Mouse (Mus musculus) stomach, embryonic 15.5 days (tissue): ENCODE data around the gene Lsm12. TPM values are rescaled to one million over a fixed set of nuclear protein-coding genes. Genes with fewer than 3 reads are reported as not detected.
A peak's percentile ranks its signal among the peaks of the same experiment; 100 is the strongest.

Experiments
- ATAC-seq: fragments of 200-750 bp; cut with Nextera tagmentation; 2 replicates; pipeline ENCODE4 v1.8.0; 2017; ENCODE audit warnings: low read depth, moderate number of reproducible peaks, moderate TSS enrichment; ENCODE audit not compliant: insufficient read depth, low FRiP score
- H3K27ac ChIP-seq: fragments of 300-500 bp; sonication (generic); 2 replicates; pipeline ENCODE4 v1.5.1; 2015; ENCODE audit warnings: mild to moderate bottlenecking, inconsistent platforms
- H3K27me3 ChIP-seq: fragments of 300-500 bp; sonication (generic); replicated peaks from 2 replicates; pipeline ENCODE4 v1.6.1; 2015; ENCODE audit warnings: inconsistent platforms
- H3K36me3 ChIP-seq: fragments of 300-500 bp; sonication (generic); 2 replicates; pipeline ENCODE4 v1.6.1; 2015; ENCODE audit warnings: inconsistent platforms
- H3K4me1 ChIP-seq: fragments of 300-500 bp; sonication (generic); 2 replicates; pipeline ENCODE4 v1.6.1; 2015; ENCODE audit warnings: inconsistent platforms
- H3K4me2 ChIP-seq: fragments of 300-500 bp; sonication (generic); 2 replicates; pipeline ENCODE4 v1.6.1; 2015; ENCODE audit warnings: mild to moderate bottlenecking, inconsistent platforms
- H3K4me3 ChIP-seq: fragments of 300-500 bp; sonication (generic); replicated peaks from 2 replicates; pipeline ENCODE4 v1.5.1; 2015; ENCODE audit warnings: inconsistent platforms
- H3K9ac ChIP-seq: fragments of 300-500 bp; sonication (generic); 2 replicates; pipeline ENCODE4 v1.6.1; 2015; ENCODE audit warnings: inconsistent platforms
- H3K9me3 ChIP-seq: fragments of 300-500 bp; sonication (generic); 2 replicates; pipeline ENCODE4 v1.6.1; 2016; ENCODE audit warnings: inconsistent platforms
- WGBS: fragments of 180-500 bp; shearing (Covaris S2); methylation state at CpG from one replicate; pipeline ENCODE4 v1.1.7; 2015; 5-methylcytosine and 5-hydroxymethylcytosine counted together
- polyA plus RNA-seq: library from polyadenylated mRNA; unstranded; fragments of >200 nt; fragmentation: Nextera tagmentation; extraction: Ambion mirVana; gene quantifications from 2 replicates; pipeline ENCODE4 v1.2.1, GENCODE M21; 2015

The Lsm12 gene
- 110 and 112 TPM in 2 replicates for polyA plus RNA-seq

DNA sequence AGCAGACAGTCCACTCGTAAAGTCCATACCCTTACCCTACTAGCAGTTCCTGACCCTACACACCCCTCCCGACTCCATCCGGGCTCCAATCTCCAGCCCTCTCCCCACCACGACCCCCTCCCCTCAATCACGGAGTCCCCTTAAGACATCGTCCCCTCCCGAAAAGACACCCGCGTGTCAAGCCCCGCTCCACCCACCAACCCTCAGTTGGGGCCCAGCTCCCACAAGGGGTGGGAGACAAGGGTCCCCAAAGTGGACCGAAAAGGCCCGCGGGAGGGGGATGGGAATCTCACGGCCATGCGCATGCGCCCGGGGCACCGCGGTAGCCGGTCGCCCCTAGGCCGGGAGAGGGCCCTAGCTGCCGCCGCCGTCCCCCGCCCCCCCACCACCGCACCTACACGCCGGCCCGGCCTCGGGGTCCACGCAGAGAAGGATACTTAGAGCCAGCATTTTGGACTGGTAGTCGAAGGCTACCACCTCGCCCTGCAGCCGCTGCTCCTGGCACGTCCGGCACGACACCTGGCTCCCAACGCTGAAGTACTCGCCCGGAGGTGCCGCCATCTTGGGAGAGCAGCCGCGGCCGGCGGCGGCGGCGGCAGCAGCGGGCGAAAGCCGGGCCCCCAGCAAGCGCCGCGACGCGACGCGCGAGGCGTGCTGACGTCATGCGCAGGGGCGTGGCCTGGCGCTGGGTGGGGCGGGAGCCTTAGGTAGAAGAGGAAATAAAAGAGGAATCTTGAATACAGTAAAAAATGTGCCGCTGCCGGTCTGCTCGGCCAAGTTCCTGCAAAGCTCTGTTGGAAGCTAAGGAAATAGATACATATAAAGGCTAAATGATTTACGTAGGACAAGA is at the start of gene Lsm12:
Gene Lsm12, minus strand, starts transcription at position 651 of the 850 bp plus-strand sequence.
- ATAC-seq = peak; percentile 76
- WGBS = under 1% methylated on average over 69 of the region's 70 CpGs

DNA sequence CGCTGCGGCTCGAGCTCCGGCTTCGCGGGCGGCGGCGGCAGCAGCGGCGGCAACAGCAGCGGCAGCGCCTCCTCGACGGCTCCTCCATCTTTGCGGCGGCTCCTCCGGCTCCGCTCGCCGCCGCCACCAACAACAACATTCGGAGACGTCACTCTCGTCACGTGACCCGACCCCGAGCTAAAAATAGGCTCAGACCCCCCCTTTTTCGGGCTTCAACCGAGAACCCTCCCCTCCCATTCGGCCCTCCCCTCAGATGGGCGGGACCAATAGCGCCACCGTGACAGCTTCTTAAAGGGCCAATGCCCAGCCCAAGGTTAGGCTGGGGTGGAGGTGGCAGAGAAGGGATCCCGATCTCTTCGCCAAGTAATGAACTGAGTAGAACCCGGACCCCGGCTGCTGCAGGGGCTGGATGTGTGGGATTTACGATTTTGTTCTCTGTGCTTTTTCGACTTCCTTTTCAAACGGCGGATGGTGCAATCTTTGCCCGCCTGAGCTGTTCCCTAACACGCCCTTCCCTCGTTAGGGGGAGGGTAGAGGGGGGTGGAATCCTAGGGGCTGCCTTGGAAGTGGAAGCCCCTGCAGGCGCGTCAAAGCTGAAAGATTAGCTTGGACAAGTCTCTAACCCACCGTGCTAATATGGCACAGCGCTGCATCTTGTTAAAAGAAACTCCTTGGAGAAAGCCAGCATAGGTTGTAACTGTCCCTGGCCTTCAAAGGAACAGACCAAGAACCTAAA is 45.1 kb upstream of the Lsm12 start, which contains the start of gene Hdac5:
Gene Hdac5, minus strand, starts transcription at position 161 of the 736 bp plus-strand sequence.
- 0% methylated on average over 49 of the region's 49 CpGs for WGBS
- H3K27me3 ChIP-seq = no peaks in the 10 kb centered on the region
- H3K9ac ChIP-seq = peak within 1 kb of the TSS; percentile 74
- peak within 1 kb of the TSS; percentile 75 for H3K4me3 ChIP-seq
- no peaks in the 10 kb centered on the region for H3K36me3 ChIP-seq
- peaks cover 42% of the 10 kb centered on the region for H3K4me1 ChIP-seq
- peak; percentile 86 for ATAC-seq
- H3K9me3 ChIP-seq = no peaks in the 10 kb centered on the region
- H3K4me2 ChIP-seq = peak within 1 kb of the TSS; percentile 87
- peak within 1 kb of the TSS; percentile 87 for H3K27ac ChIP-seq

More for the DNA sequence above, at the start of gene Lsm12:
- no peaks in the 10 kb centered on the region for H3K9me3 ChIP-seq
- H3K9ac ChIP-seq = peak within 1 kb of the TSS; percentile 94
- peak within 1 kb of the TSS; percentile 92 for H3K4me3 ChIP-seq
- 0 out of 2 replicates have a peak, but pooled peaks cover 4% of the 10 kb centered on the region for H3K36me3 ChIP-seq
- H3K4me2 ChIP-seq = peak within 1 kb of the TSS; percentile 65
- H3K27ac ChIP-seq = peak within 1 kb of the TSS; percentile 94
- H3K4me1 ChIP-seq = peaks cover 11% of the 10 kb centered on the region
- H3K27me3 ChIP-seq = no peaks in the 10 kb centered on the region

DNA sequence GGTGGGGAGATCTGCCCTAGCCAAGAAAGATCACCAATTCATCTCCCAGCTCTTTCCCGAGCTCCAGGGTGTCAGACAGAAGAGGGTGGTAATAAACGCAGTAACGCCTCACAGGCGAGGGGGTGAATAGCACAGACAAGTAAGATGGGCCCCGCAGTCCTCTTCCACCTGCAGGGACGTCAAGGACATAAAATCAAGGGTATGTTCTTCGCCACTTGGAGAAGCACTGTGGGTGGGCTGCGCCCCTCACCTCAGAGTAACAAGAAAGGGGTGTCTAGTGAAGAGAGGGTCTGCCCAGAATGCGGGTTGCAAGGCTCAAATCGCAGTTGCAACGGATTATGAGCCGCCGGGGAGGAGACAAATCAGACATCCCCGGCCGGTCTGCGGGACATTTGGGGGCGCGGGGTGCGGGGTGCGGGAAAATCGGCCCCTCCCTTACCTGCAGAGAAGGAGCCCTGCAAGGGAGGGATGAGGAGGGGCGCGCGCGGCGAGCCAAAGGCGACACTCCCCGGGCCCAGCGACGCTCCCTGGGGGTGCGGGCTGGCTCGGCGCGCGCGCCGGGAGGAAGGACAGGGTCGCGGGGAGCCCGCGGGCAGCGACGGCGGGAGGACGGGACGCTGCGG is 44.3 kb upstream of the Lsm12 start:
- no peak for ATAC-seq
- Histone ChIP-seq H3K36me3 (no peaks in the 10 kb centered on the region), H3K4me1 (peaks cover 49% of the 10 kb centered on the region), H3K4me2 (peak overlapping the region; percentile 87), H3K4me3 (peak overlapping the region; percentile 75), H3K9ac (peak overlapping the region; percentile 74), H3K27me3 (no peaks in the 10 kb centered on the region), H3K27ac (peak overlapping the region; percentile 87), H3K9me3 (no peaks in the 10 kb centered on the region)
- WGBS = under 1% methylated on average over 29 of the region's 47 CpGs

DNA sequence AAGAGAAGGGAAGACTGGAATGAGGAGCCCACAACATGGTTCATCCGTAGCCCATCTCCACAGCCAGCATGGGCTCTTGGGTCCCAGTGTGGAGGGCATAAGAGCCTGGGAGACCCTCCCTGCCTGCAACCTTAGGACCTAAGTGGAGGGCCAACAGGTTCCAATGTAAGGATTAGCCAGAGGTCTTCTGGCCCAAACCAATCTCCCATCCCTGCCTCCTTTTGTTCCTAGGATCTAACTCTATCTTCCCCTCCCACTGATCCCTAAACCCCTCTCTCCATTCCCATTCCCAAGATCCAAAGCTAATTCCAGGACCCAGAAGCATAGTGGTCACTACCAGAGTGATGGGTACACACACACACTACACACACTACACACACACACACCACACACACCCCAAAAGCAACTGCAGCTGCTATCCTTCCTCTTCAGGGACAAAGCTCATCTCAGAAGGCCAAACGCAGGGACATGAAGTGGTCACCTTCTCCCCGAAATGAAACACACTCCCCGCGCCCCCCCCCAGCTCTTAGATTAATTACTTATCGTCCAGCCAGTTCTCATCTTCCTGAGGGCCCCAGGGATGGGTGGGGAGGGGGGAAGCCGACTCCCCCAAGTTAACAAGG is 43.7 kb upstream of the Lsm12 start:
- 13% methylated on average over 7 of the region's 7 CpGs for WGBS
- H3K27ac ChIP-seq = peak overlapping the region; percentile 87

DNA sequence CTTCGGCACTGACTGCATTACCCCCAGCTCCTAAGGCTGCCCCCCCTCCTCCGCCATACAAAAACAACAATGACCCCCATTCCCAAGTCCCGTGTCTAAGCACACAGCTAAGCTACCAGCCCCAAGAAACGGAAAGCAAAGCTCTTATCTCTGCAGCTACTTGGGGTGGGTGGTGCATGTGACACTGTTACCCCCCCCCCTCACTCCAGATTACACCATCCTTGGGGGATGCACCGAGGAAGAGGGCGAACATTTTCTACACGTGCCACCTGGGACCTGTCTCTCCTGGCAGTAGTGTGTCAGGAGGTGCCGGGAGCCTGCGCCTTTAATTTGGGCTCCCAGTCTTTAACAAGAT is 43.1 kb upstream of the Lsm12 start:
- H3K27ac ChIP-seq = peak overlapping the region; percentile 87
- WGBS = 24% methylated on average over 9 of the region's 9 CpGs

More for the DNA sequence above, 43.7 kb upstream of the Lsm12 start:
- Histone ChIP-seq H3K9ac (peak overlapping the region; percentile 74; the same call in 1 of the 2 replicates), H3K4me2 (peak overlapping the region; percentile 87), H3K4me3 (peak overlapping the region; percentile 75), H3K36me3 (no peaks in the 10 kb centered on the region), H3K27me3 (no peaks in the 10 kb centered on the region), H3K4me1 (peaks cover 55% of the 10 kb centered on the region), H3K9me3 (no peaks in the 10 kb centered on the region)
- ATAC-seq = no peak

DNA sequence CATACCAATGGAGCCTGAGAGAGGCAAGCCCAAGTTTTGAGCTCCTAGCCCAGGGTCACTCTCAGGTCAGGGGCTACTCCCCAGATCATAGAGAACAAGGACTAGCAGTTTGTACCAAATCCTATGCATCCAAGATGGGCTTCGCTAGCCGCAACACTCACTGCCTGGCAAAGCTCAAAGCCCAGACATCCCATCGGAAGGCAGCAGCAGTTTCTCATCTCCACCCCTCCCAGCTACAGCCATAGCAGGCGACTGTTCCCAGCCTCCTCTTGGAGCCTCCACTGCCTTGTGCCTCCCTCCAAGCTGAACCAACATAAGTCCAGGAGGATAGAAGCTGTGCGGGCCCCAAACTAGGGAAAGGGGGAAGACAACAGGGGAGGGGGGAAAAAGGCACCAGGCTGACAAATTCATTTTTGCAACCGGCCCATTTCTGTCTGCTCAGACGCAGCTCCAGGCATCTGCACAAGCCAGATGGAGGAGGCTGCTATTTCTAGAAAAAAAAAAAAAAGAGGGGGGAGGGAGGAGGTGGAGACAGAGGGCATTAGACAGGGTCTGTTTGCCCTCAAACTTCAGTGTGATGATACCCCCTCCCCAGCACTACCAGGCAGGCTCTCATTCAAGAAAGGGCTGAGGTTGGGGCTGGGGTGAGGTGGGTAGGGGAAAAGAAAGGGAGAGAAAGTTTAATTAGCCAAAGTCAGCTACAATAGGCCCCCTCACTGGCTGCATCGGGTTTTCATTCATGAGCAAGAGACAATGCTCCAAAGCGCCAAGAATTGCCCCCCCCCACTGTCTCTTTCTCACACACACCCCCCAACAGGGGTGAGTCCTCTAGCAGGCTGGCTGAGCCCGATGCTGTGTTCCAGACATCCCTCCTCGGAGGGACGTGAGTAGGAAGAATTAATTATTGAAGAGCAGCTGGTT is 42.4 kb upstream of the Lsm12 start:
- no peak for ATAC-seq
- H3K9me3 ChIP-seq = no peaks in the 10 kb centered on the region
- peak overlapping the region; percentile 87 for H3K4me2 ChIP-seq
- peaks cover 63% of the 10 kb centered on the region for H3K4me1 ChIP-seq
- peak overlapping the region; percentile 75 for H3K4me3 ChIP-seq
- H3K9ac ChIP-seq = no peak overlapping the region
- no peaks in the 10 kb centered on the region; the same call in 1 of the 2 replicates for H3K36me3 ChIP-seq
- 26% methylated on average over 12 of the region's 12 CpGs for WGBS
- no peaks in the 10 kb centered on the region for H3K27me3 ChIP-seq
- peak overlapping the region; percentile 87 for H3K27ac ChIP-seq

More for the DNA sequence above, 43.1 kb upstream of the Lsm12 start:
- Histone ChIP-seq H3K4me2 (peak overlapping the region; percentile 87), H3K27me3 (no peaks in the 10 kb centered on the region), H3K36me3 (no peaks in the 10 kb centered on the region; the same call in 1 of the 2 replicates), H3K9me3 (no peaks in the 10 kb centered on the region), H3K9ac (no peak overlapping the region), H3K4me3 (peak overlapping the region; percentile 75), H3K4me1 (peaks cover 60% of the 10 kb centered on the region)
- no peak for ATAC-seq

DNA sequence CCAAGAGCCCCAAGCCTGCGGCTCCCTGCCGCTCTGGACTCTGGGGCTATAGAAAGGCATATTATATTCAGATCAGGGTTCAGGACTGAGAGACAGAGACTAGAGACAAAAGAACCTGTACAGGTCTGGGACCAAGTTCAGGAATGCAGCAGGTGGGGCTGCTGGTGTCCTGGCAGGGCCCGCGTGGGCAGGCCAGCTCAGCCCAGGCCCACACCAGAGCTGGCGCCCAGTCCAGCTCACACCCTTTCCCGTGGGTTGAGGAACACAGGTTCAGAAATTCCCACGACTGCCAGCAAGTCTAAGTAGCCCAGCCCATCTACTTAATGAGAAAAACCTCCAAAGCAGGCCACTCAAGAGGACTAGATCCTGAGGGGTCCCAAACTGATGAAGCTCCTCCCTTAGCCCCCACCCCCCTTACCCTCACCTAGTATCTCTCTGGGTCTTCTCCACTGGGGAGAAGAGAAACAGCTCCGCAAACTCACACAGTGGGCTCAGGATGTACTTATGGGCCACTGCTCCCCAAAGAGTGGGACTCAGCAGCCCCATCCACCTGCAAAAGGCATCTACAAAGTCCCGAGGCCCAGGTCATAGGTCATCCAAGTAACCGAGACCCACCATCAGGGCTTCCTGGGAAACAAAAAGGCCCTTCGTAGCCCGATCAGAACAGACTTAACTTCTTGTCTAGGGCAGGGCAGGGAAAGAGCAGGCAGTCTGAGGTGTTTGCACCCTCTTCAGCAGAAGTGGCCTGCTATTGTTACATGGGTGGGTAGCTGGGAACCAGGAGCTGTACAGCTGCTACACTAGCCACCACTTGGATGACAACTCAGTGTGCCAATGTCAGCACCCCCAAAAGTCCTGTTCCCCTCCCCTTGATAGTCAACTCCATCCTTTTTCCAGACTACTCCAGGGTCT is 41.2 kb upstream of the Lsm12 start:
- Histone ChIP-seq H3K36me3 (no peaks in the 10 kb centered on the region; the same call in 1 of the 2 replicates), H3K4me1 (peaks cover 63% of the 10 kb centered on the region), H3K4me2 (no peak overlapping the region), H3K9ac (no peak overlapping the region), H3K27ac (no peak overlapping the region), H3K4me3 (no peak overlapping the region), H3K9me3 (no peaks in the 10 kb centered on the region), H3K27me3 (no peaks in the 10 kb centered on the region)
- 69% methylated on average over 12 of the region's 12 CpGs for WGBS
- no peak for ATAC-seq

DNA sequence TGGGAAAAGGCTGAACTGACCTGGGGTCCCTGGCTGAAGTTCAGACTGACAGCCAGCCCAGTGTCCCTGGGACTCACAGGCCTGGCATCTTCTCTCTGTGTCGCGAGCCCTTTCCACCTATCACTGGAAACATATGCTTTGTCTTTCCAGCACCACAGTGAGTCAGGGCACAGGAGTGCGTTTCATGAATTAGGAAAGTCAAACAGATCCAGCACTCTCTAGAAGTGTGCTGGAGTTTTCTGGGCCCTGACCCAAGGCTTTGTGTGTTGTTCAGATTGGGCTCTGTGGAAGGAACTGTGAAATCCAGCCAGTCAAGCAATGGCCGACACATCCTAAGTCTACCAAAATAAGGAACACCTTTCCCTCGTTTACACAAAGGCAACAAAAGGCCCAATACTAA is 40.1 kb upstream of the Lsm12 start:
- Histone ChIP-seq H3K27ac (0 out of 2 replicates have a peak overlapping the region, but pooled peaks have one; percentile 28), H3K4me3 (no peak overlapping the region), H3K9ac (no peak overlapping the region), H3K36me3 (no peaks in the 10 kb centered on the region; the same call in 1 of the 2 replicates), H3K27me3 (no peaks in the 10 kb centered on the region), H3K9me3 (no peaks in the 10 kb centered on the region), H3K4me2 (no peak overlapping the region), H3K4me1 (peaks cover 67% of the 10 kb centered on the region)
- ATAC-seq = no peak
- 57% methylated on average over 5 of the region's 5 CpGs for WGBS

DNA sequence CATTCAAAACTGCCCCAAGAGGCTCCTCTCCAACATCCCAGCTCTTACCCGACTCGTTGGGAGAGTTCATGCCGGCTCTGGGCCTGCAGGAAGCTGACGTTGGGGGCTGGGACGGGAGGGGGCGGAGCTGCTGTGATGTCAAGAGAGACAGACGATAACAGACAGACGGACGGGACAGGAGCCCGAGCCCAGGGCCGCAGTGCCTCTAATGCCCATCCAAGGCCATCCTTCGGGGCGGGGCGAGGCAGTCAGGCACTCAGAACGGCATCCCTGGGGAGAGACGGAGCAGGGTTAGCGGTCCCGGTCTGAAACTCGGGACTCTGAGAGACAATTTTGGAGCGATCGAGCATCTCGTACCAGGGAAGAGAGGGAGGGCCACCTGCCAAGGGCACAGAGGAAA is 39.6 kb upstream of the Lsm12 start:
- no peaks in the 10 kb centered on the region for H3K9me3 ChIP-seq
- no peaks in the 10 kb centered on the region; the same call in 1 of the 2 replicates for H3K36me3 ChIP-seq
- WGBS = 17% methylated on average over 22 of the region's 22 CpGs
- ATAC-seq = no peak
- peak overlapping the region; percentile 46 for H3K4me2 ChIP-seq
- H3K4me1 ChIP-seq = peaks cover 73% of the 10 kb centered on the region
- H3K27ac ChIP-seq = 0 out of 2 replicates have a peak overlapping the region, but pooled peaks have one; percentile 28
- no peaks in the 10 kb centered on the region for H3K27me3 ChIP-seq
- H3K4me3 ChIP-seq = no peak overlapping the region; the same call in 1 of the 2 replicates
- H3K9ac ChIP-seq = no peak overlapping the region

DNA sequence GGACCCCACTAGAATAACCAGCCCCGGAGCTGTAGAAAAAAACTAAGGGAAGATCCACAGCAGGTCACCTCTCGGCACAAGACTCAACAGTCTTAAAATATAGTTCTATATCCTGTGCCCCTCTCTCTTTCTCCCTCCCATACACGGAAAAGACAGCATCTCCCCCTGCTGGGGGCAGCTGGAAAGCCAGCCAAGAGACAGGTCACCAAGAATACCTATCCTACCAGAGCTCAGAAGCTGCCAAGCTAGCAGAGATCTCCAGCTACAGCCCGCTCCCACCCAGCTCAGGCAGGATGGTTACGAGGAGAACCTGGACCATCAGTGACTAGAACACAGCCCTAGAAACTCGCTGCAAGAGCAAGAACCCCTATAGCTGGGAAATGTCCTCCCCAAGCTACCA is 38.1 kb upstream of the Lsm12 start:
- Histone ChIP-seq H3K27ac (no peak overlapping the region), H3K36me3 (no peaks in the 10 kb centered on the region; the same call in 1 of the 2 replicates), H3K9me3 (no peaks in the 10 kb centered on the region), H3K4me2 (no peak overlapping the region), H3K4me1 (peaks cover 73% of the 10 kb centered on the region), H3K27me3 (no peaks in the 10 kb centered on the region), H3K9ac (no peak overlapping the region), H3K4me3 (no peak overlapping the region)
- WGBS = 30% methylated on average over 6 of the region's 6 CpGs
- ATAC-seq = no peak
